Mouse (Mus musculus): ENCODE data around the gene Ilf3.

The Ilf3 gene

GRCm38 (mm10) chr9:21438219-21438618 lies 70.5 kb downstream of the Ilf3 start:
- no peak for DNase-seq (ENCODE audit: low spot score)

DNA sequence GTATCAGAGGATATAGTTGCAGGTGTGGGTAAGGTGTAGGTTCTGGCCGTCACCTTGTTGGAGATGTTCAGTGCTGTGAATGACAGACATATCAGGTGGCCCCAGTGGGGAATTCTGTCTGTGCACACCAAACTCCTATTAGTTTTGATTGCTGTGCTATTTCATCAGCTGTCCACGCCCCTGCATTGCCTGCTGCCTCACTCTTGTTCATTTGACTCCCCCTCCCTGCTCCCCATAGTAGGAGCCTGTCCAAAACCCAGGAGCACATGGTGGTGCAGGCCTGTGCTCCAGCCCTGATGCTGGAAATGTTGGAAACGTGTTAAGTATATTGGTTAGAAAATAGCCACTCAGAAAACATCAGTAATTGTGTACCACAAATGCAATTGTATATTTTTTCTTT lies 71.8 kb downstream of the Ilf3 start:
- no peak for DNase-seq (ENCODE audit: low spot score)

- DNase-seq (ENCODE audit: low spot score) = no peak
Measured at GRCm38 (mm10) chr9:21439914-21440313, 72.2 kb downstream of the Ilf3 start.

GRCm38 (mm10) chr9:21440387-21440786 lies 72.7 kb downstream of the Ilf3 start:
- DNase-seq (ENCODE audit: low spot score) = no peak

DNA sequence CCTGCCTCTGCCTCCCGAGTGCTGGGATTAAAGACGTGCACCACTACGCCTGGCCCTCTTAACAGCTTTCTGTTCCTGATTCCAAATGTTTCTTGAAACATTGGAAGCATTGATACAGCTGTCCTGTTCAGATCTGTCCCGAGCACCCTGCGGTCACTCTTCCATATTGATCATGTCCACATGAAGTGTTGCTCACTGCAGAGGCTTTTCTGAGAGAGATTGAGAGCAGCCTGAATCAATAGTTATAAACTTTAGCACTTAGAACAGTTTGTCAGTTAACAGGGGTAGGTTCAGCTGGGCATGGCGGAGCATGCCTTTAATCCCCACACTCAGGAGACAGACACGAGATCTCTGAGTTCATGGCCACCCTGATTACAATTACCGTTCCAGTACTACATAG lies 76.2 kb downstream of the Ilf3 start:
- no peak for DNase-seq (ENCODE audit: low spot score)

DNA sequence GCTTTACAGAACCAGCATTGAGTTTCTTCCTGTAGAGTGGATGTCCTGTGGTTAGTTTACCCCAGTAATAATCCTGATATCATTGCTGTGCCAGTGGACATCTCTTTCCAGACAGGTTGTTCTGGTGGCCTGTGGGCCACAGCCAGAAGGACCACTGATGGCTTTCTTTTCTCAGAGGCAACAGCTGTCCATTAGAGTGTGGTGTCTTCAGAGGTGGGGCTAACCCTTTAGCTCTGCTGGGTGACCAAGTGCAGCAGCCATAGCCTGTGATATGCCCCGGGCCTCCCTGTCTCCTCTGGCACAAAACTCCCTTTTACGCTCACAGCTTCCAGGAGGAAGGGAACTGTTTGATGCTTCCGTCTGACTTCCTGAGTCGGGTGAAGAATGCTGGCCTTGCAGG lies 76.9 kb downstream of the Ilf3 start:
- DNase-seq (ENCODE audit: low spot score) = no peak

GRCm38 (mm10) chr9:21445081-21445744 lies 77.5 kb downstream of the Ilf3 start:
- DNase-seq (ENCODE audit: low spot score) = no peak

DNA sequence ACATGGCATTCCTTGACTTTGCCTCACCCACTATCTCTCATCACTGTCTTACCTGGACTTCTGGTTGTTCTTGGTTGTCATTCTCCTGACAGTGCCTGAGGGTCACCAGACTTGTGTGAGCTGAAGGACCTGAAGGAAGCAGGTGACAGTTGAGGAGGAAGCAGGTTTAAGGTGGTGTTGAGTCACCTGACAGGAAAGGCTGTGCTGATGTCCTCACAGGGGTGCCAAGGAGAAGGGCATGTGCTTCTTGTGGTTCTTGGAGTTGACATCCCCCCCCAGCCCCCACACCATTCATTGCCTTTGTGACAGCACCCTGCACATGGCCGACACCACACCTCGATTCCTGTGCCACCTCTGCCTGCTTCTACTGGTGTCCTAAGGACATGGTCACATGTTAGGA lies 80.1 kb downstream of the Ilf3 start:
- no peak for DNase-seq (ENCODE audit: low spot score)

- DNase-seq (ENCODE audit: low spot score) = no peak
Measured at GRCm38 (mm10) chr9:21449710-21450109, 82.0 kb downstream of the Ilf3 start.

- DNase-seq (ENCODE audit: low spot score) = no peak
Measured at GRCm38 (mm10) chr9:21450270-21450669, 82.6 kb downstream of the Ilf3 start.

GRCm38 (mm10) chr9:21451391-21451790 lies 83.7 kb downstream of the Ilf3 start:
- DNase-seq (ENCODE audit: low spot score) = no peak

- no peak for DNase-seq (ENCODE audit: low spot score)
Measured at GRCm38 (mm10) chr9:21451870-21452269, 84.2 kb downstream of the Ilf3 start.

DNA sequence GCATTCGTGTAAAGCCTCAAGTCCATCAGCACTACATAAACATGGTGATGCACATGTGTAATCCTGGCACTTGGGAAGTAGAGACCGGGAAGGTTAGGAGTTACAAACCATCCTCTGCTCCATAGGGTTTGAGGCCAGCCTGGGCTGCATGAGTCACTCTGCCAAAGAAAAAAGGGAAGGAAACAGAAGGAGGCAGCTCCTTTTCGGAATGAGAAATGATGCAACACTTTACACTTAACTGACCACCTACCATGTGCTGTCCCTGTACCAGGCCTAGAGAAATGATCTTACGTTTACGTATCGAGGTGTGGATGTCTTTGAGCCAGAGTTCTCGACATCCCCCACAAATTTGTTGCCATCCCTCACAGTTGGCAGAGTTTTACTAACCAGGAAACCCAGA lies 85.3 kb downstream of the Ilf3 start:
- no peak for DNase-seq (ENCODE audit: low spot score)

- no peak for DNase-seq (ENCODE audit: low spot score)
Measured at GRCm38 (mm10) chr9:21453459-21453858, 85.8 kb downstream of the Ilf3 start.

DNA sequence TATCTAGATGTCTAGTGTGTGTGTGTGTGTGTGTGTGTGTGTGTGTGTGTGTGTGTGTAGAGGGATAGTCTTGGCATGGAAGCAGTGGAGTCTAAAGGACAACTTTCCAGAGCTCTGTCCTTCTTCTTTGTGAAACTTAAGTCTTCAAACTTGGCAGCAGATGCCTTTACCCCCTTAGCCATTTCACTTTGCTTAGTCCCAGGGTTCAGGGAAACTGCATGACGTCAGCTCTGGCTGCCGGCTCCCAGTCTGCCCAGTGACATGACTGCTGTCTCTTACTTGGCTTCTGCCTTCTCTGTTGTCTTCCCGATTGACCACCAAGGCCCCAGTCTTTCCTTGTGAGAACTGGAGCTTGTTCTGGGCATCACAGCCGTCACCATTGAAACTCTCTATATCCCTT lies 86.9 kb downstream of the Ilf3 start:
- DNase-seq (ENCODE audit: low spot score) = no peak

Data from urinary bladder, postnatal 10 days (tissue).